Mouse (Mus musculus) CH12.LX (cell line): ENCODE measurements at regions not wholly inside any gene's neighbourhood (a gene's known extent, or its start where the extent isn't known, plus 50 kb on each side); places are given as distances from the start of the nearest gene placed in this dataset.

Experiments
- DNase-seq: peaks from one replicate; pipeline ENCODE4 v3.0.0-alpha.2; 2013; ENCODE audit errors: extremely low read depth
- H3K27ac ChIP-seq: 2 replicates; pipeline ENCODE4 v1.5.1; 2012; ENCODE audit warnings: low read depth, mild to moderate bottlenecking, control low read depth, moderate library complexity; ENCODE audit not compliant: insufficient read depth
- H3K27me3 ChIP-seq: replicated peaks from 2 replicates; pipeline ENCODE3; 2012; ENCODE audit warnings: inconsistent platforms
- H3K36me3 ChIP-seq, 2 experiments: replicated peaks in 1 of 2; 2 replicates each; pipeline versions ENCODE3 to v1.6.1; 2012; ENCODE audit warnings: inconsistent platforms in 1 of 2, low read length in 1 of 2, mild to moderate bottlenecking in 1 of 2, mixed read lengths in 1 of 2, moderate library complexity in 1 of 2; ENCODE audit not compliant: control insufficient read depth in 1 of 2, insufficient read depth in 1 of 2
- H3K4me1 ChIP-seq, 2 experiments: 2 replicates each; pipeline ENCODE4 v1.6.1; 2012; ENCODE audit warnings: inconsistent platforms in 1 of 2, moderate library complexity in 1 of 2; ENCODE audit not compliant: insufficient read depth in 2 of 2, control insufficient read depth in 1 of 2
- H3K4me2 ChIP-seq: 2 replicates; pipeline ENCODE4 v1.6.1; 2012; ENCODE audit warnings: low read depth, mild to moderate bottlenecking, control low read depth; ENCODE audit not compliant: poor library complexity, insufficient read depth, severe bottlenecking
- H3K4me3 ChIP-seq, 3 experiments: fragments of 150-350 bp in 1 of 3; sonication (generic) in 1 of 3; replicated peaks in 1 of 3; 2 replicates each; pipeline versions ENCODE3 to v1.5.1; 2011 to 2012; ENCODE audit warnings: low read depth in 2 of 3, low read length in 2 of 3, mild to moderate bottlenecking in 2 of 3, moderate library complexity in 2 of 3, control low read depth in 1 of 3, improper control_type of control experiment in 1 of 3, inconsistent platforms in 1 of 3, mixed read lengths in 1 of 3; ENCODE audit not compliant: poor library complexity in 1 of 3
- H3K79me2 ChIP-seq: replicated peaks from 2 replicates; pipeline ENCODE4 v1.6.1; 2012; ENCODE audit warnings: mild to moderate bottlenecking, moderate library complexity; ENCODE audit not compliant: control insufficient read depth, poor library complexity, insufficient read depth, severe bottlenecking; ENCODE audit errors: extremely low read depth
- H3K9ac ChIP-seq: 2 replicates; pipeline ENCODE4 v1.6.1; 2012; ENCODE audit warnings: low read depth, mild to moderate bottlenecking, control low read depth, moderate library complexity; ENCODE audit not compliant: insufficient read depth
- H3K9me3 ChIP-seq: replicated peaks from 2 replicates; pipeline ENCODE3; 2012; ENCODE audit warnings: low read length, inconsistent platforms, mixed read lengths
- BHLHE40 ChIP-seq: IDR thresholded peaks from 2 replicates; pipeline ENCODE4 v1.6.1; 2011; ENCODE audit warnings: mild to moderate bottlenecking, low read depth, low read length, improper control_type of control experiment
- CHD1 ChIP-seq: IDR thresholded peaks from 2 replicates; pipeline ENCODE4 v1.6.1; 2012; ENCODE audit warnings: low read depth, low read length, improper control_type of control experiment, inconsistent platforms
- CHD2 ChIP-seq: IDR thresholded peaks from 2 replicates; pipeline ENCODE4 v1.6.1; 2011; ENCODE audit warnings: low read length, improper control_type of control experiment
- CTCF ChIP-seq, 2 experiments: IDR thresholded peaks in 1 of 2; conservative IDR thresholded peaks in 1 of 2; 2 replicates each; pipeline ENCODE4 v1.5.1; 2011 to 2012; ENCODE audit warnings: low read depth in 2 of 2, low read length in 2 of 2, improper control_type of control experiment in 1 of 2, inconsistent platforms in 1 of 2, mild to moderate bottlenecking in 1 of 2, moderate library complexity in 1 of 2
- E2F4 ChIP-seq: IDR thresholded peaks from 2 replicates; pipeline ENCODE4 v1.6.1; 2011; ENCODE audit warnings: low read depth, low read length, improper control_type of control experiment; ENCODE audit not compliant: insufficient replicate concordance
- ELF1 ChIP-seq: IDR thresholded peaks from 2 replicates; pipeline ENCODE4 v1.6.1; 2014; ENCODE audit warnings: low read depth, mild to moderate bottlenecking, inconsistent platforms, low read length, improper control_type of control experiment
- EP300 ChIP-seq: IDR thresholded peaks from 2 replicates; pipeline ENCODE4 v1.6.1; 2011; ENCODE audit warnings: low read length, improper control_type of control experiment
- ETS1 ChIP-seq: conservative IDR thresholded peaks from 2 replicates; pipeline ENCODE4 v1.6.1; 2012; ENCODE audit warnings: low read depth, mild to moderate bottlenecking, inconsistent platforms, low read length, improper control_type of control experiment, moderate library complexity
- GABPA ChIP-seq: IDR thresholded peaks from 2 replicates; pipeline ENCODE4 v1.6.1; 2012; ENCODE audit warnings: low read depth, low read length, improper control_type of control experiment, inconsistent platforms; ENCODE audit not compliant: insufficient replicate concordance
- HCFC1 ChIP-seq: IDR thresholded peaks from 2 replicates; pipeline ENCODE4 v1.6.1; 2012; ENCODE audit warnings: low read depth, mild to moderate bottlenecking, inconsistent platforms, low read length, improper control_type of control experiment
- IRF4 ChIP-seq: IDR thresholded peaks from 2 replicates; pipeline ENCODE4 v1.6.1; 2014; ENCODE audit warnings: low read depth, mild to moderate bottlenecking, inconsistent platforms, low read length, improper control_type of control experiment
- JUN ChIP-seq: IDR thresholded peaks from 2 replicates; pipeline ENCODE4 v1.6.1; 2011; ENCODE audit warnings: low read depth, mild to moderate bottlenecking, low read length, improper control_type of control experiment, moderate library complexity; ENCODE audit not compliant: insufficient read depth
- JUND ChIP-seq: conservative IDR thresholded peaks from 2 replicates; pipeline ENCODE4 v1.6.1; 2011; ENCODE audit warnings: low read depth, low read length, improper control_type of control experiment
- KAT2A ChIP-seq: IDR thresholded peaks from 2 replicates; pipeline ENCODE4 v1.6.1; 2012; ENCODE audit warnings: low read length, improper control_type of control experiment, inconsistent platforms; ENCODE audit not compliant: insufficient replicate concordance
- MAFK ChIP-seq: IDR thresholded peaks from 2 replicates; pipeline ENCODE4 v1.6.1; 2011; ENCODE audit warnings: low read length, improper control_type of control experiment; ENCODE audit not compliant: insufficient replicate concordance
- MAX ChIP-seq: IDR thresholded peaks from 2 replicates; pipeline ENCODE4 v1.6.1; 2011; ENCODE audit warnings: low read length, improper control_type of control experiment
- MAZ ChIP-seq: IDR thresholded peaks from 2 replicates; pipeline ENCODE4 v1.6.1; 2012; ENCODE audit warnings: low read depth, mild to moderate bottlenecking, inconsistent platforms, low read length, improper control_type of control experiment, moderate library complexity
- MEF2A ChIP-seq: IDR thresholded peaks from 2 replicates; pipeline ENCODE4 v1.6.1; 2014; ENCODE audit warnings: low read depth, mild to moderate bottlenecking, inconsistent platforms, low read length, improper control_type of control experiment, borderline replicate concordance
- MXI1 ChIP-seq: IDR thresholded peaks from 2 replicates; pipeline ENCODE4 v1.6.1; 2011; ENCODE audit warnings: mild to moderate bottlenecking, low read depth, low read length, improper control_type of control experiment
- MYC ChIP-seq: IDR thresholded peaks from 2 replicates; pipeline ENCODE4 v1.6.1; 2011; ENCODE audit warnings: low read depth, mild to moderate bottlenecking, improper control_type of control experiment, low read length
- NELFE ChIP-seq: IDR thresholded peaks from 2 replicates; pipeline ENCODE4 v1.6.1; 2011; ENCODE audit warnings: low read depth, low read length, improper control_type of control experiment
- NRF1 ChIP-seq: IDR thresholded peaks from 2 replicates; pipeline ENCODE4 v1.6.1; 2014; ENCODE audit warnings: low read depth, mild to moderate bottlenecking, inconsistent platforms, low read length, improper control_type of control experiment, moderate library complexity
- PAX5 ChIP-seq: IDR thresholded peaks from 2 replicates; pipeline ENCODE4 v1.6.1; 2012; ENCODE audit warnings: low read length, inconsistent platforms, mixed read lengths
- POLR2A ChIP-seq: IDR thresholded peaks from 2 replicates; pipeline ENCODE4 v1.6.1; 2011; ENCODE audit warnings: low read depth, mild to moderate bottlenecking, improper control_type of control experiment, low read length
- POLR2AphosphoS2 ChIP-seq: IDR thresholded peaks from 2 replicates; pipeline ENCODE4 v1.6.1; 2011; ENCODE audit warnings: low read depth, low read length, improper control_type of control experiment
- RAD21 ChIP-seq: IDR thresholded peaks from 2 replicates; pipeline ENCODE4 v1.6.1; 2011; ENCODE audit warnings: low read depth, mild to moderate bottlenecking, low read length, improper control_type of control experiment, moderate library complexity
- RCOR1 ChIP-seq: conservative IDR thresholded peaks from 2 replicates; pipeline ENCODE4 v1.6.1; 2012; ENCODE audit warnings: low read depth, mild to moderate bottlenecking, inconsistent platforms, low read length, improper control_type of control experiment
- SIN3A ChIP-seq: IDR thresholded peaks from 2 replicates; pipeline ENCODE4 v1.6.1; 2012; ENCODE audit warnings: low read length, improper control_type of control experiment, inconsistent platforms
- SMC3 ChIP-seq: IDR thresholded peaks from 2 replicates; pipeline ENCODE4 v1.6.1; 2011; ENCODE audit warnings: low read depth, low read length, improper control_type of control experiment
- TBP ChIP-seq: conservative IDR thresholded peaks from 2 replicates; pipeline ENCODE4 v1.6.1; 2011; ENCODE audit warnings: low read depth, low read length, improper control_type of control experiment
- TCF12 ChIP-seq: IDR thresholded peaks from 2 replicates; pipeline ENCODE4 v1.6.1; 2014; ENCODE audit warnings: low read depth, mild to moderate bottlenecking, inconsistent platforms, low read length, improper control_type of control experiment
- UBTF ChIP-seq: IDR thresholded peaks from 2 replicates; pipeline ENCODE4 v1.6.1; 2012; ENCODE audit warnings: low read depth, mild to moderate bottlenecking, inconsistent platforms, low read length, improper control_type of control experiment, moderate library complexity
- USF1 ChIP-seq: IDR thresholded peaks from 2 replicates; pipeline ENCODE4 v1.6.1; 2014; ENCODE audit warnings: low read depth, mild to moderate bottlenecking, inconsistent platforms, low read length, improper control_type of control experiment
- USF2 ChIP-seq: conservative IDR thresholded peaks from 2 replicates; pipeline ENCODE4 v1.6.1; 2011; ENCODE audit warnings: low read depth, low read length, improper control_type of control experiment
- ZC3H11A ChIP-seq: IDR thresholded peaks from 2 replicates; pipeline ENCODE4 v1.6.1; 2012; ENCODE audit warnings: low read depth, mild to moderate bottlenecking, inconsistent platforms, low read length, improper control_type of control experiment
- ZKSCAN1 ChIP-seq: IDR thresholded peaks from 2 replicates; pipeline ENCODE4 v1.6.1; 2012; ENCODE audit warnings: low read depth, inconsistent platforms, low read length, improper control_type of control experiment, borderline replicate concordance
- ZMIZ1 ChIP-seq: IDR thresholded peaks from 2 replicates; pipeline ENCODE4 v1.6.1; 2012; ENCODE audit warnings: low read depth, mild to moderate bottlenecking, inconsistent platforms, low read length, improper control_type of control experiment
- ZNF384 ChIP-seq: IDR thresholded peaks from 2 replicates; pipeline ENCODE4 v1.6.1; 2012; ENCODE audit warnings: low read depth, low read length, improper control_type of control experiment, inconsistent platforms
- dilution Hi-C: fragments of 300-500 bp; cut with MboI; formaldehyde crosslinking; loops from 2 replicates; pipeline ENCODE4 v1.14.3; 2020; ENCODE audit warnings: low sequenced_read_pairs; ENCODE audit not compliant: extremely low pct_unique_long_range_greater_than_20kb, extremely low pct_ligation_motif_present
- in situ Hi-C: fragments of 300-500 bp; cut with MboI; formaldehyde crosslinking; loops from 3 replicates; pipeline ENCODE4 v1.14.3; 2019; ENCODE audit warnings: low sequenced_read_pairs, low pct_ligation_motif_present, low pct_unique_long_range_greater_than_20kb, mixed read lengths

DNA sequence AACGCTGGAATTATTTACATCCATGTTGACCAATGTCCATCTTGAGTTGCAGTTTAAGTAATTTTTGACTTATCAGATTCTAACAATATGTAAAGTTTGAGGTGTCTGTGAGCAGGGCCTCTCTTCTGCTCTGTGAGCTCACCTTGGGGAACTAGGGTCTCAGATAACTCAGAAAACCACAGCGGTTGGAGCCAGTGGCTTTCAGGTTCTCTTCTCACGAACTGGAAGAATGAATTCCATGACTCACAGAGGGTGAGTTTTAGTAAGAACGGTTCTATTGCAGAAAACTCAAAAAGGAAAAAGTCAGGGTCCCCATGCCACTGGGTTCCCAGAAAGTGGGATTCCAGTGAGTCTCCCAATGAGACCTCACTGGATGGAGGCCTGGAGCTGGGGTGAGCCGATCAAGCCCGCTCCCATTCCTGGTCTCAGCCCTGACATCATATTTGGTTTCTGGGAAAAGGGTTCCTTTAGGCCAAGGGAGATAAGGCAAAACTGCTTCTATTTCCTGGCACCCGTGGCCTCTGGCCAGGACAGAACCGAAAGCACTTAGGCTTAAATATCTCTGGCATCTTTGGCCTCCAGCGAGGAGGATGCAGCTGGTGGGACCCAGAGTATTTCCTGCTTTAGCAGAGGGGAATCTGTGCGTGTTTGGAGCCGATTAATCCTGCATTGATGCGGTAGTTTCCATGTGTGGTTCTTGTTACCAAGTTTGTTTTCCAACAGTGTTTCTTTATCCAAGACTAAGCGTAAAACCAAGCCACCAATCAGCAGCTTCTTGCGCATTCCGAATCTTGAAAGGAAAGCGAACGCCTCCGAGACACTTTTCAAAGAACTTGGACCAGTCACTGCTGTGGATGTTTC lies 62.4 kb upstream of the Osbpl8 start:
- no peak for DNase-seq
- no peak for TF ChIP-seq SMC3
- TF ChIP-seq CTCF (conservative IDR thresholded peaks at IDR 0.05 in 1 of 2, IDR thresholded peaks at IDR 0.05 in 1 of 2; ENCODE audit: low read depth in 2 of 2, low read length in 2 of 2), result no peak
- TF ChIP-seq HCFC1, result no peak
- TF ChIP-seq SIN3A, result no peak
- 0 out of 2 replicates have a peak, but pooled peaks have one; percentile 26 for TF ChIP-seq MAZ
- TF ChIP-seq ZMIZ1, result no peak
- no peak for TF ChIP-seq CHD1
- 0 out of 2 replicates have a peak, but pooled peaks have one; percentile 34 for TF ChIP-seq CHD2
- TF ChIP-seq TBP, result no peak
- no peak for TF ChIP-seq ZC3H11A
- peak; percentile 33; the same call in 1 of the 2 replicates for TF ChIP-seq BHLHE40
- TF ChIP-seq NRF1, result no peak
- TF ChIP-seq POLR2AphosphoS2, result no peak
- TF ChIP-seq ELF1, result no peak
- TF ChIP-seq USF2, result no peak
- TF ChIP-seq MEF2A, result no peak; the same call in 1 of the 2 replicates
- TF ChIP-seq MAFK, result 0 out of 2 replicates have a peak, but pooled peaks have one; percentile 27
- TF ChIP-seq E2F4, result no peak
- peak; percentile 45 for TF ChIP-seq EP300
- TF ChIP-seq RCOR1, result 0 out of 2 replicates have a peak, but pooled peaks have one; percentile 26
- no peak for TF ChIP-seq GABPA
- no peak for TF ChIP-seq ZNF384
- no peak for TF ChIP-seq RAD21
- 0 out of 2 replicates have a peak, but pooled peaks have one; percentile 17 for TF ChIP-seq KAT2A
- TF ChIP-seq NELFE, result no peak
- TF ChIP-seq MXI1, result peak; percentile 44; the same call in 1 of the 2 replicates
- no peak for TF ChIP-seq IRF4
- no peak for TF ChIP-seq ZKSCAN1
- no peak for TF ChIP-seq MAX
- no peak for TF ChIP-seq JUN
- TF ChIP-seq ETS1, result 0 out of 2 replicates have a peak, but pooled peaks have one; percentile 6
- no peak for TF ChIP-seq JUND
- no peak for TF ChIP-seq POLR2A
- TF ChIP-seq USF1, result no peak
- no peak for TF ChIP-seq PAX5
- TF ChIP-seq TCF12, result no peak
- no peak for TF ChIP-seq MYC
- no peak for TF ChIP-seq UBTF
- TF ChIP-seq, all 38 proteins: peak for 9
- Histone ChIP-seq H3K27ac (no peak overlapping the region), H3K79me2 (no peaks in the 10 kb centered on the region), H3K9me3 (peaks cover 4% of the 10 kb centered on the region), H3K27me3 (peaks cover 2% of the 10 kb centered on the region), H3K4me3 (peak overlapping the region; percentile 22 to 44 (median 36)), H3K4me2 (peak overlapping the region; percentile 89), H3K4me1 (peaks cover 0 to 19% of the 10 kb centered on the region in 2 experiments; a peak in 2 of 4 replicates), H3K36me3 (no peaks in the 10 kb centered on the region), H3K9ac (peak overlapping the region; percentile 48)
- in situ Hi-C loops (loop anchor here (25.0 kb wide), 1 partner anchor 535 kb away; no protein-coding TSS in a partner anchor), dilution Hi-C loops (no loop called here)
